Mouse (Mus musculus): ENCODE measurements around the gene Cerk.
A peak's percentile ranks its signal among the peaks of the same experiment; 100 is the strongest.

DNA sequence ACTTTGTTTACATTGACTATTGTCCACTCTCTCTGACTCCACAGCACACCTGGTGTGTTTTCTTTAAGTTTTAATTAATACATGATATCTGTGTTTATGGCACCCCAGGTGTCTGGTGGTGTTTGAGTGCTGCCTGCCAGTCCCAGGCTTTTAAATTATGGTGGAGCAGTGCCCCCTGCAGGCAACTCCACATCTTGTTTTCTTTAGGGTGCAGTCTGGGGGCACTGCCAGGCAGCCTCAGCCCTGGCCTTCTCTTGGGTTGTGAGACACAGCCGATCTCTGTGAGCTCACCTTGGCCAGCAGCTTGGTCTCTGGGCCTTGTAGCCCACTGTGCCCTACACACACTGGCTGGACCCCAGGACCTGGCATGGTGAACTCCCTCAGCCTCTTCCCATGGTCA, 61.6 kb downstream of the Cerk start:
- TF ChIP-seq CTCF (conservative IDR thresholded peaks at IDR 0.05 in 1 of 2, IDR thresholded peaks at IDR 0.05 in 1 of 2; ENCODE audit: low read depth in 2 of 2, low read length in 2 of 2) (peak; percentile 20 to 86; a peak in 2 of 4 replicates), ZC3H11A (IDR thresholded peaks at IDR 0.05; ENCODE audit: low read depth, low read length) (peak; percentile 23; the same call in 1 of the 2 replicates), ZNF384 (IDR thresholded peaks at IDR 0.05; ENCODE audit: low read depth, low read length) (no peak), TCF12 (IDR thresholded peaks at IDR 0.05; ENCODE audit: low read depth, low read length) (no peak), EP300 (IDR thresholded peaks at IDR 0.05; ENCODE audit: low read length) (no peak), SMC3 (IDR thresholded peaks at IDR 0.05; ENCODE audit: low read depth, low read length) (peak; percentile 83), POLR2A (IDR thresholded peaks at IDR 0.05; ENCODE audit: low read depth, low read length) (no peak), USF2 (conservative IDR thresholded peaks at IDR 0.05; ENCODE audit: low read depth, low read length) (no peak)

Data from CH12.LX (cell line).